Mouse (Mus musculus) limb, embryonic 13.5 days (tissue): Measurements from ENCODE around the gene Irf2bpl. TPM values are rescaled to one million over a fixed set of nuclear protein-coding genes. Genes with fewer than 3 reads are reported as not detected.
A peak's percentile ranks its signal among the peaks of the same experiment; 100 is the strongest.

Experiments used
- ATAC-seq: fragments of 200-750 bp; cut with Nextera tagmentation; 2 replicates; pipeline ENCODE4 v1.8.0; 2017; ENCODE audit warnings: low read depth, moderate number of reproducible peaks, moderate TSS enrichment; ENCODE audit not compliant: low FRiP score
- H3K27ac ChIP-seq: fragments of 300-500 bp; sonication (generic); 2 replicates; pipeline ENCODE4 v1.5.1; 2015; ENCODE audit warnings: inconsistent platforms, mild to moderate bottlenecking, moderate library complexity
- H3K27me3 ChIP-seq: fragments of 300-500 bp; sonication (generic); 2 replicates; pipeline ENCODE4 v1.6.1; 2015; ENCODE audit warnings: mild to moderate bottlenecking, inconsistent platforms
- H3K36me3 ChIP-seq: fragments of 300-500 bp; sonication (generic); 2 replicates; pipeline ENCODE4 v1.6.1; 2015; ENCODE audit warnings: inconsistent platforms, mild to moderate bottlenecking, moderate library complexity
- H3K4me1 ChIP-seq: fragments of 300-500 bp; sonication (generic); 2 replicates; pipeline ENCODE4 v1.6.1; 2015; ENCODE audit warnings: inconsistent platforms
- H3K4me2 ChIP-seq: fragments of 300-500 bp; sonication (generic); replicated peaks from 2 replicates; pipeline ENCODE4 v1.6.1; 2015; ENCODE audit warnings: inconsistent platforms, mild to moderate bottlenecking, moderate library complexity
- H3K4me3 ChIP-seq: fragments of 300-500 bp; sonication (generic); 2 replicates; pipeline ENCODE4 v1.5.1; 2015; ENCODE audit warnings: moderate library complexity, mild to moderate bottlenecking, inconsistent platforms
- H3K9ac ChIP-seq: fragments of 300-500 bp; sonication (generic); 2 replicates; pipeline ENCODE4 v1.6.1; 2015; ENCODE audit warnings: mild to moderate bottlenecking, inconsistent platforms
- H3K9me3 ChIP-seq: fragments of 300-500 bp; sonication (generic); 2 replicates; pipeline ENCODE4 v1.6.1; 2016; ENCODE audit warnings: inconsistent platforms
- whole genome bisulfite sequencing: fragments of 180-500 bp; shearing (Covaris S2); methylation state at CpG from one replicate; pipeline ENCODE4 v1.1.7; 2015; 5-methylcytosine and 5-hydroxymethylcytosine counted together
- polyA plus RNA-seq: library from polyadenylated mRNA; unstranded; fragments of >200 nt; fragmentation: Nextera tagmentation; extraction: Ambion mirVana; gene quantifications from 2 replicates; pipeline ENCODE4 v1.2.1, GENCODE M21; 2015

The Irf2bpl gene
- polyA plus RNA-seq, 1 experiment from 2014 or later = 41.2 TPM

- Histone ChIP-seq H3K9ac (no peak overlapping the region), H3K4me2 (no peak overlapping the region), H3K36me3 (no peaks in the 10 kb centered on the region), H3K27ac (peak overlapping the region; percentile 95; the same call in 1 of the 2 replicates), H3K27me3 (no peaks in the 10 kb centered on the region), H3K4me1 (peaks cover 91% of the 10 kb centered on the region), H3K9me3 (no peaks in the 10 kb centered on the region), H3K4me3 (no peak overlapping the region)
- no peak for ATAC-seq
- WGBS = 63% methylated on average over 12 of the region's 12 CpGs
Measured at GRCm38 (mm10) chr12:86890091-86890720, 5.6 kb upstream of the Irf2bpl start.

GRCm38 (mm10) chr12:86889103-86889644 lies 4.6 kb upstream of the Irf2bpl start:
- Histone ChIP-seq H3K27me3 (no peaks in the 10 kb centered on the region), H3K9me3 (no peaks in the 10 kb centered on the region), H3K4me2 (peak overlapping the region; percentile 69), H3K36me3 (no peaks in the 10 kb centered on the region), H3K4me3 (peak overlapping the region; percentile 36; the same call in 1 of the 2 replicates), H3K9ac (peak overlapping the region; percentile 63; the same call in 1 of the 2 replicates), H3K27ac (peak overlapping the region; percentile 95), H3K4me1 (peaks cover 88% of the 10 kb centered on the region)
- no peak for ATAC-seq
- 13% methylated on average over 7 of the region's 7 CpGs for WGBS

- H3K27ac ChIP-seq = peak overlapping the region; percentile 95
- H3K27me3 ChIP-seq = no peaks in the 10 kb centered on the region
- no peaks in the 10 kb centered on the region for H3K36me3 ChIP-seq
- peak overlapping the region; percentile 36 for H3K4me3 ChIP-seq
- WGBS = 0% methylated on average over 46 of the region's 47 CpGs
- no peaks in the 10 kb centered on the region for H3K9me3 ChIP-seq
- H3K4me1 ChIP-seq = peaks cover 82% of the 10 kb centered on the region
- H3K4me2 ChIP-seq = peak overlapping the region; percentile 69
- peak overlapping the region; percentile 63 for H3K9ac ChIP-seq
- peak; percentile 39; the same call in 1 of the 2 replicates for ATAC-seq
Measured at GRCm38 (mm10) chr12:86888130-86889069, 3.8 kb upstream of the Irf2bpl start.

GRCm38 (mm10) chr12:86887381-86888129 lies 3.0 kb upstream of the Irf2bpl start:
- peak overlapping the region; percentile 95 for H3K27ac ChIP-seq
- no peaks in the 10 kb centered on the region for H3K9me3 ChIP-seq
- peaks cover 74% of the 10 kb centered on the region for H3K4me1 ChIP-seq
- peak overlapping the region; percentile 36 for H3K4me3 ChIP-seq
- 37% methylated on average over 14 of the region's 14 CpGs for WGBS
- no peaks in the 10 kb centered on the region for H3K36me3 ChIP-seq
- H3K27me3 ChIP-seq = no peaks in the 10 kb centered on the region
- no peak for ATAC-seq
- peak overlapping the region; percentile 63; the same call in 1 of the 2 replicates for H3K9ac ChIP-seq
- H3K4me2 ChIP-seq = peak overlapping the region; percentile 69

GRCm38 (mm10) chr12:86886446-86886965 lies 1.9 kb upstream of the Irf2bpl start:
- H3K4me1 ChIP-seq = peaks cover 71% of the 10 kb centered on the region
- H3K4me3 ChIP-seq = no peak overlapping the region
- 68% methylated on average over 7 of the region's 7 CpGs for WGBS
- H3K27ac ChIP-seq = no peak overlapping the region
- no peaks in the 10 kb centered on the region for H3K9me3 ChIP-seq
- peaks cover 7% of the 10 kb centered on the region for H3K36me3 ChIP-seq
- no peak for ATAC-seq
- H3K27me3 ChIP-seq = no peaks in the 10 kb centered on the region
- no peak overlapping the region for H3K4me2 ChIP-seq
- H3K9ac ChIP-seq = no peak overlapping the region

GRCm38 (mm10) chr12:86885746-86886145 lies 1.1 kb upstream of the Irf2bpl start:
- WGBS = 38% methylated on average over 5 of the region's 5 CpGs
- Histone ChIP-seq H3K4me3 (no peak overlapping the region), H3K27me3 (no peaks in the 10 kb centered on the region), H3K9me3 (no peaks in the 10 kb centered on the region), H3K4me2 (peak overlapping the region; percentile 99), H3K9ac (no peak overlapping the region), H3K36me3 (peaks cover 7% of the 10 kb centered on the region), H3K27ac (peak overlapping the region; percentile 100; the same call in 1 of the 2 replicates), H3K4me1 (peaks cover 66% of the 10 kb centered on the region)
- no peak for ATAC-seq

GRCm38 (mm10) chr12:86885336-86885735 lies 738 bp upstream of the Irf2bpl start:
- Histone ChIP-seq H3K27ac (peak overlapping the region; percentile 100), H3K9ac (peak overlapping the region; percentile 35; the same call in 1 of the 2 replicates), H3K27me3 (no peaks in the 10 kb centered on the region), H3K4me2 (peak overlapping the region; percentile 99), H3K9me3 (no peaks in the 10 kb centered on the region), H3K4me3 (peak overlapping the region; percentile 92), H3K36me3 (peaks cover 7% of the 10 kb centered on the region), H3K4me1 (peaks cover 66% of the 10 kb centered on the region)
- ATAC-seq = no peak
- 7% methylated on average over 6 of the region's 6 CpGs for WGBS

- H3K36me3 ChIP-seq = peaks cover 10% of the 10 kb centered on the region
- peaks cover 66% of the 10 kb centered on the region for H3K4me1 ChIP-seq
- no peaks in the 10 kb centered on the region for H3K27me3 ChIP-seq
- no peak for ATAC-seq
- no peaks in the 10 kb centered on the region for H3K9me3 ChIP-seq
- H3K4me3 ChIP-seq = peak overlapping the region; percentile 92
- H3K9ac ChIP-seq = peak overlapping the region; percentile 98
- peak overlapping the region; percentile 100 for H3K27ac ChIP-seq
- under 1% methylated on average over 75 of the region's 84 CpGs for WGBS
- peak overlapping the region; percentile 99 for H3K4me2 ChIP-seq
Measured at GRCm38 (mm10) chr12:86883280-86884196, 1.1 kb downstream of the Irf2bpl start.

- H3K4me3 ChIP-seq = peak overlapping the region; percentile 92
- ATAC-seq = no peak
- no peaks in the 10 kb centered on the region for H3K9me3 ChIP-seq
- peak overlapping the region; percentile 98 for H3K9ac ChIP-seq
- 0% methylated on average over 24 of the region's 24 CpGs for WGBS
- H3K4me1 ChIP-seq = peaks cover 66% of the 10 kb centered on the region
- H3K36me3 ChIP-seq = peaks cover 10% of the 10 kb centered on the region
- peak overlapping the region; percentile 100 for H3K27ac ChIP-seq
- peak overlapping the region; percentile 99 for H3K4me2 ChIP-seq
- H3K27me3 ChIP-seq = no peaks in the 10 kb centered on the region
Measured at GRCm38 (mm10) chr12:86883019-86883279, 1.6 kb downstream of the Irf2bpl start.

- peak overlapping the region; percentile 98 for H3K9ac ChIP-seq
- peak overlapping the region; percentile 99 for H3K4me2 ChIP-seq
- H3K27me3 ChIP-seq = no peaks in the 10 kb centered on the region
- peak overlapping the region; percentile 92 for H3K4me3 ChIP-seq
- H3K36me3 ChIP-seq = peaks cover 10% of the 10 kb centered on the region
- no peaks in the 10 kb centered on the region for H3K9me3 ChIP-seq
- under 1% methylated on average over 59 of the region's 59 CpGs for WGBS
- ATAC-seq = no peak
- H3K27ac ChIP-seq = peak overlapping the region; percentile 100
- H3K4me1 ChIP-seq = peaks cover 63% of the 10 kb centered on the region
Measured at GRCm38 (mm10) chr12:86882279-86883018, 2.1 kb downstream of the Irf2bpl start.
